Mouse (Mus musculus) adrenal gland (tissue): ENCODE measurements around the gene Krt9.
"Not testable (repeated sequence)": the region's sequence is repeated elsewhere in the genome, so short reads cannot be mapped to it uniquely, and the experiment has no call there.

Source experiments
- intact Hi-C: fragments of 180-260 bp; cut with DNase I; formaldehyde crosslinking; loops from one replicate; pipeline ENCODE4 v1.15.1; 2025
- long read RNA-seq, 2 experiments: library from polyadenylated mRNA; unstranded; transcript quantifications; one replicate each; pipeline ENCODE4 v2.0.0; 2020; ENCODE audit warnings: borderline replicate concordance in 1 of 2; ENCODE audit not compliant: insufficient replicate concordance in 1 of 2

Krt9 gene
- long read RNA-seq, experiment 1 = 0 reads
- long read RNA-seq, experiment 2 = 0 reads

DNA sequence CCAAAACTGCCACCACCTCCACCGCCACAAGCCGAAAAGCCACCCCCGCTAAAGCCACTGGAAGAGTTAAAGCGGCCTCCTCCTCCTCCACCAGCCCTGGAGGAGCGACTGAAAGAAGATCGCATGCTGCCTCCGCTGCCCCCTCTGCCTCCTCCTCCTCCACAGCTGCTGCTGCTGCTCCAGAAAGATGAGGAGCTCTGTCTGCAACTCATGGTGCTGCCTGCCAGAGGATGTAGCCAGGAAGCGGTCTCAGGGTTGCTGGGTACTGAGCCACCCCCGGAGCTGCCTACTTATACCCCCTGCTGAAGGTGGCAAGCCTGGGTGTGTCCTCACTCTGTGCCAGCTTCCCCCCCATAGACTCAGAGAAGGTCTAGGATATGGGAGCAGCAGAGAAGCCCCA is at the start of gene Krt9:
TSS of gene Krt9 (minus strand) at position 255 of the 400 bp plus-strand sequence.
- intact Hi-C loops = no loop called here

- intact Hi-C loops = not testable (repeated sequence)
Measured at GRCm38 (mm10) chr11:100240272-100240671, 47.2 kb upstream of the Krt9 start.

GRCm38 (mm10) chr11:100221741-100222140 is 28.7 kb upstream of the Krt9 start:
- intact Hi-C loops = no loop called here

DNA sequence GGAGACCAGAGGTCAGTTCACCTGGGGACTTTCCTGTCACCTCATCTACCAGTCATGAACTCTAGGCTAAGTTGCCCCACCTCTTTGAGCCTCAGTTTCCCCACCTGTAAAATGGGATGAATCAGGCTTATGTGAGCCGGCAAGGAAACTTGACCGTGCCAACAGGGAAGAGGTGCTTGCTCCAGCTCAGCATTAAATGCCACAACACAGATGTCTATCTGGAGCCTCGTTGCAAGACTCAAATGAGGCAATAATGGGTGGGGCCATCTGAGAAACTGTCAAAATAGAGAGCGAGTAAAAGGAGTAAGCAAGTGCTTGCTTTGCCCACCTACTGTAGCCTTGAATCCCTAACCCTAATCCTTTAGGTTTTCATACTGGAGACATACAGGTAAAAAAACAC is 26.3 kb upstream of the Krt9 start:
- intact Hi-C loops = no loop called here

- intact Hi-C loops = no loop called here
Measured at GRCm38 (mm10) chr11:100208542-100208941, 15.5 kb upstream of the Krt9 start.

DNA sequence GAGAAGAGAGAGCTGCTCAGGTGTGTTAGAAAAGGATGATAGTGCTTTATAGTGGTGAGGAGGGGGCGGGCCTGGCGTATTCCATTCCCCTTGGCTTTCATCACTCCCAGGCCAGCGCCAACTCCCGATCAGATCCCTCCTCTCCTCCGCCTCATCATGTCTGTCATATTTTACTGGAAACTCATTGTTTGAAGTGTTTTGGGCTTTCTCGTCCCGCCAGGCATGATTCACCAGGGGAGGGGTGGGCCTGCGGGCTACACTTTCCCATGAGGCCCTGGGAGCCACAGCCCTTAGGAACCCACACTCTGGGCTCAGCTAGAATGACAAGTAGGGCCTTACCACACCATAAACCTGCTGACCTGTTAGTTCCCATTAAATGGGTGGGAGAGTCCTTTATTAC is 14.5 kb upstream of the Krt9 start, which contains the start of gene Krt14:
TSS of gene Krt14 (minus strand) at position 51 of the 400 bp plus-strand sequence.
- intact Hi-C loops = no loop called here

DNA sequence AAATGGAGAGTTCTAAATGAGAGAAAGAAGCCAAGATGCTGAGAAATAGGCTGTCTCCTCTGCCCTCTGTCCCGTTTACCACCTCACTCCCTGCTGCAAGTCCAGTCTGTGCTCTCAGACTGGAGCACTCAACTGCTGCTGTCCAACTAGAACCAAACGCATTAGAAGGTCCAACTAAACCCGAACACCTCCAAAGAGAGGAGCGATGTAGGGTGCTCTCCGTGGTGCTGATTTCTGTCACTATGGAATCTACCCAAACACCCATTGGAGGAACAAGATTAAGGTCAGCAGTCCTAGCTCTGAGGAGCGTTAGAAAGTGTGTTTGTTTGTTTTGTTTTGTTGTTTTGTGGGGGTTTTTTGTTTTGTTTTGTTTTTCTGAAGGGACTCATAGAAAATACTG is 10.4 kb upstream of the Krt9 start:
- intact Hi-C loops = no loop called here

DNA sequence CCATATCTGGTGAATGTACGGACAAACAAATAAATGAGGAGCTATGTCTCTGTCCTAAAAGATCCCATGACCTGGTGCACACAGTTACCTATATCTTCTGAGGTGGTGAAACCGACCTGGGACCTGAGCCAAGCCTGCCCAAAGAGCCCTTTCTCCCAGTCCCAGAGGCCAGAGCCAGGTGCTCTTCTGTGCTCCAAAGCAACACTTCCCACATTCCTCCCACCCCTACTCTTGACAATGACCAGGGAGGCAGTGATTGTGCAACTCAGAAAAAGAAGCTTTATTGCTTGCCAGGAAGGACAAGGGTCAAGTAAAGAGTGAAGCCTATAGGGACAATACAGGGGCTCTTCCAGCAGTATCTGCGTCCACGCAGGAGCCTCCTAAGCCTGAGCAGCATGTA is 9.9 kb upstream of the Krt9 start:
- intact Hi-C loops = no loop called here

GRCm38 (mm10) chr11:100200104-100200820 is 7.2 kb upstream of the Krt9 start:
- intact Hi-C loops = no loop called here

DNA sequence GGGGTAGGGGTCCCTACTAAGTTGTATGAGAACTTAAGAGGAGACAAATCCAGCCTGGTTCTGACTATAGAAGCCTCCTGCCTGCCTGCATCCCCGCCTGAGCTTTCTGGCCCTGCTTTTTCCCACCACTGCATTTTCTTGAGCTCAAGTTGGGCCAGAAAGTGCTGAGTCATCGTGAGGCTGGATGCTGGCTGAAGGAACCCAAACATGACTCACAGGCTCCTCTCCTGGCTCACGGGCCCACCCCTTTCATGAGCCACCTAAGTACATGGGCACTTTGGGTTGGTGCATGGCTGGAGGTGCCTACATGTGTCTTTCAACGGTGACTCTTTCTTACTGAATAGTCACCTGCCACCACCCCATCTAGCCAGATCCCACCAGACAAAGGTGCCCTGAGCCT is 5.6 kb upstream of the Krt9 start:
- intact Hi-C loops = no loop called here

DNA sequence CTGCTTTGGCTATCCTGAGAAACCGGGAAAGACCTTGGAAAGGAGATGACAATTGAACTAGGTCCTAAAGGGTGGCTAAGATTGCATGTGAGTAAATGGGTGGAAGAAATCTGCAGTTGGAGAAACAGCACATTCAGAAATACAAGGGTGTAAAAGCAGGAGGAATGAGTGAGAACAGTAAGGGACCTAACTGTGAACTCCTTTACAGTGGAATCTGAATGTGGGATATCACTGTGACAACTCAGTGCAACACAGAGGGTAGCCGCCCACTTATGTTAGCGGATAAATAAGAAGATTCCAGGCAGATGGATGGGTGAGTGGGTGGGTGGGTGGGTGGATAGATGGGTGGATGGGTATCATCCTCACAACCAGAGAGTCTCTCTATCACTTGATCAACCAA is 1.2 kb downstream of the Krt9 start:
- intact Hi-C loops = no loop called here

- intact Hi-C loops = no loop called here
Measured at GRCm38 (mm10) chr11:100186736-100187135, 6.3 kb downstream of the Krt9 start.

DNA sequence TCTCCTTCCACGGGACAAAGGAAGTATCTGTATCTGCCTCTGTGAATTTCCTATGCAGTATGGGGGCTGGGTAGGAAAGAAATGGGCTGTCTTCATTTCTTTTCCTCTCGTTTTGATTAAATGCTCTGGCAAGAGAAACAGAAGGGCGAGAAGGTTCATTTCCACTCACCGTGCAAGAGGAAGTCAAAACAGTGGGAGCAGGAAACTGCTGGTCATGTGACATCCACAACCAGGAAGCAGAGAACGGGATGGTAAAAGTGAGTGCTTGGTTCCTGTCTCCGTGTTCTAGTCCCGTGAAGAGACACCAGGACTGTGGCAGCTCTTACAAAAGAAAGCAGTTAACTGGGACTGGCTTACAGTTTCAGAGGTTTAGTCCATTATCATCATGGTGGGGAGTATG is 11.3 kb downstream of the Krt9 start:
- intact Hi-C loops = no loop called here

- intact Hi-C loops = no loop called here
Measured at GRCm38 (mm10) chr11:100179260-100179659, 13.8 kb downstream of the Krt9 start.

- intact Hi-C loops = no loop called here
Measured at GRCm38 (mm10) chr11:100178307-100178706, 14.7 kb downstream of the Krt9 start.

GRCm38 (mm10) chr11:100176791-100177190 is 16.3 kb downstream of the Krt9 start:
- intact Hi-C loops = no loop called here

DNA sequence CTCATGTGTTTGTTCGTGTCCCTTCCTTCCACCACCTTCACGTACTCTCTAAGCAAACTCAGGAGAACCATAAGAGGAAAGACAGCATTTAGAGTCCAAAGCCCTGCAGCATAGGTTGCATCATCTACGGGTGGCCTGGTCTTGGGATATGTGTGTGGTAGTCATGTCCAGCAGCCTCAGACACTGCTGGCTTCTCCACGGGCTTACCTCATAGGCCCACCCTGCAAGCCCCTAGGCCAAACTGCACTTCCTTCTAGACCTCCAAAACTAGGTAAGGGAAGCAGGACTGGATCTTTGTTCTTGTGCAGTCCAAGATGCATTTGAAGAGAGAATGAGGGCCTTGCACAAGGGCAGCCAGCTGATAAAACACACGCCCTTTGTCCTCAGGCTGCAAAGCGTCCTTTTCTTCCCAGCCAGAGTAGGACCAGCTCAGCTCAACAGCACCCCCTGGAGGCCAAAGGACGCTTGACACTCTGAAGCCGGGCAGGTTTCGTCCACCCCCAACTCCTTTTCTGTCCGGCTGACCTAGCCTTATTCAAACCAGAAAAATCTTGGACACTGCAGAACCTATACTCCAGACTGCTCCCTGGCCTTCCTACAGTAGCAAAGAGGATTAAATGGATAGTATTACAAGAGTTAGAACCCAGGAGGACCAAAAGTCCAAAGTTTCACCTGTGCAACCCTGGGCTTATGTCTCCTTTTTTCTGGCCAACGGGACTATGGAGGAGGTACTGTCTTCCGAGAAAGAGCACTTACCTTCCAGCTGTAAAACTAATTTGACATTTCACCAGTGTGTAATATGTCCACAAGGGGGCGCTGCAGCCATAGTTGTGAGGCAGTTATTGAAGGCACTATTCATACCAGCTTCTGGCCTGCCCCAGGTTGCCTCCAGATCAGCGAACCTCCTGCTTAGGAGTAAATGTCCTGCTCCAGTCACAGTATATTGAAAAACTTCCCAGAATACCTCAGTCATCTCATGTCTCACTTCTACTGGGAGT is 24.0 kb downstream of the Krt9 start:
- intact Hi-C loops = loop anchor here (1.0 to 5.0 kb wide), 2 partner anchors 113 to 128 kb away; no protein-coding TSS in a partner anchor

GRCm38 (mm10) chr11:100168071-100168470 is 25.0 kb downstream of the Krt9 start:
- intact Hi-C loops = loop anchor here (5.0 kb wide), 1 partner anchor 129 kb away; no protein-coding TSS in a partner anchor

DNA sequence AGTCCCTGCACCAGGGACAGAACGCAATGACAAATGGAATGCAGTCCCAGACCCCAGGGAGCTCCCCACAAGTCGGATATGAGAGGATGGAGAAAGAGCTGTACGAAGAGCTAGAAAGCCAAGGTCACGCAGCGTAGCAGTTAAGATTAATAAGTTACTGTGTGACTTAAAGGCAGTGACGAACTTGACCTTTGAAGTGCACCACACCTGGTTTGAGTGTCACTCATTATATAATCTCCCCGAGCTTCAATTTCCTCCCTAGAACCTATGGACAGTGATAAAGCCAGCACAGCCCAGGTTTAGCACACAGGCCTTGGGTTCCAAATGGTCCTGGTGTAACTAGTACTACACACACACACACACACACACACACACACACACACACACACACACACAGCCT is 28.7 kb downstream of the Krt9 start:
- intact Hi-C loops = no loop called here

- intact Hi-C loops = no loop called here
Measured at GRCm38 (mm10) chr11:100157908-100158477, 35.1 kb downstream of the Krt9 start.

DNA sequence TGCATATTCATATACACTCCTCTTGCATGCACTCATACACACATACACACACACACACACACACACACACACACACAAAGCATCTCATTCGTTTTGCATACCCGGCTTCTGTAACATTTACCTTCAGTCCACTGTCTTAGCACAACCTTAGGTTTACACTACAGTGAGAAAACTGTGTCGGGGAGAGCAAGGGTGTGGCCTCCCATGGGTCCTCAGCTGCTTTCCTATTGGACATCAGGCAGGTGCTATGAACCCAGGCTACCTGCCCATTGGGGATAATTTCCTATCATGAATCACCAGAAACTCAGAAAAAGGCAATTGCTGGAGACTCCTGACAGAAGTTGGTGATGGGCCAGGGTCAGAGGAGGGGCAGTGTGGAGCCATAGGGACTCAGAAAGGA is 35.7 kb downstream of the Krt9 start:
- intact Hi-C loops = no loop called here
